Mouse (Mus musculus) neural tube, embryonic 12.5 days (tissue): ENCODE measurements around the gene Aldh4a1. TPM values are rescaled to one million over a fixed set of nuclear protein-coding genes. Genes with fewer than 3 reads are reported as not detected.
A peak's percentile ranks its signal among the peaks of the same experiment; 100 is the strongest.

Source experiments
- ATAC-seq: fragments of 200-750 bp; cut with Nextera tagmentation; 2 replicates; pipeline ENCODE4 v1.8.0; 2017; ENCODE audit warnings: low read depth, mild to moderate bottlenecking, moderate TSS enrichment, moderate library complexity; ENCODE audit not compliant: low FRiP score
- H3K27ac ChIP-seq: fragments of 300-500 bp; sonication (generic); 2 replicates; pipeline ENCODE4 v1.5.1; 2016
- H3K27me3 ChIP-seq: fragments of 300-500 bp; sonication (generic); replicated peaks from 2 replicates; pipeline ENCODE4 v1.6.1; 2016; ENCODE audit warnings: mild to moderate bottlenecking
- H3K36me3 ChIP-seq: fragments of 300-500 bp; sonication (generic); 2 replicates; pipeline ENCODE4 v1.6.1; 2016; ENCODE audit warnings: mild to moderate bottlenecking
- H3K4me1 ChIP-seq: fragments of 300-500 bp; sonication (generic); 2 replicates; pipeline ENCODE4 v1.6.1; 2016
- H3K4me2 ChIP-seq: fragments of 300-500 bp; sonication (generic); replicated peaks from 2 replicates; pipeline ENCODE4 v1.6.1; 2016; ENCODE audit warnings: mild to moderate bottlenecking
- H3K4me3 ChIP-seq: fragments of 300-500 bp; sonication (generic); 2 replicates; pipeline ENCODE4 v1.5.1; 2016
- H3K9ac ChIP-seq: fragments of 300-500 bp; sonication (generic); 2 replicates; pipeline ENCODE4 v1.6.1; 2016; ENCODE audit warnings: mild to moderate bottlenecking
- H3K9me3 ChIP-seq: fragments of 300-500 bp; sonication (generic); 2 replicates; pipeline ENCODE4 v1.6.1; 2016; ENCODE audit warnings: mild to moderate bottlenecking
- whole genome bisulfite sequencing: fragments of 180-500 bp; shearing (Covaris S2); methylation state at CpG from one replicate; pipeline ENCODE4 v1.1.7; 2016; 5-methylcytosine and 5-hydroxymethylcytosine counted together
- polyA plus RNA-seq: library from polyadenylated mRNA; unstranded; fragments of >200 nt; fragmentation: Nextera tagmentation; extraction: Ambion mirVana; gene quantifications from 2 replicates; pipeline ENCODE4 v1.2.1, GENCODE M21; 2016

Gene Aldh4a1
- polyA plus RNA-seq, 1 experiment from 2014 or later = 21.6 TPM

- H3K27me3 ChIP-seq = no peaks in the 10 kb centered on the region
- peaks cover 5% of the 10 kb centered on the region; the same call in 1 of the 2 replicates for H3K9me3 ChIP-seq
- no peak overlapping the region for H3K4me3 ChIP-seq
- H3K36me3 ChIP-seq = peaks cover 56% of the 10 kb centered on the region
- no peak overlapping the region for H3K9ac ChIP-seq
- H3K4me2 ChIP-seq = 0 out of 2 replicates have a peak overlapping the region, but pooled peaks have one; percentile 48
- H3K4me1 ChIP-seq = peaks cover 10% of the 10 kb centered on the region
- H3K27ac ChIP-seq = no peak overlapping the region
- peak; percentile 48; the same call in 1 of the 2 replicates for ATAC-seq
- 64% methylated on average over 6 of the region's 6 CpGs for WGBS
Observed at GRCm38 (mm10) chr4:139610954-139611353, 11.7 kb upstream of the Aldh4a1 start.

- ATAC-seq = peak; percentile 62; the same call in 1 of the 2 replicates
- H3K4me2 ChIP-seq = peak overlapping the region; percentile 48
- H3K4me3 ChIP-seq = no peak overlapping the region
- WGBS = 4% methylated on average over 10 of the region's 10 CpGs
- H3K27ac ChIP-seq = no peak overlapping the region
- H3K27me3 ChIP-seq = no peaks in the 10 kb centered on the region
- H3K4me1 ChIP-seq = peaks cover 15% of the 10 kb centered on the region
- no peak overlapping the region for H3K9ac ChIP-seq
- H3K9me3 ChIP-seq = peaks cover 5% of the 10 kb centered on the region; the same call in 1 of the 2 replicates
- H3K36me3 ChIP-seq = peaks cover 56% of the 10 kb centered on the region
Observed at GRCm38 (mm10) chr4:139611542-139611953, 11.1 kb upstream of the Aldh4a1 start.

GRCm38 (mm10) chr4:139614524-139615260 lies 8.0 kb upstream of the Aldh4a1 start:
- WGBS = 92% methylated on average over 21 of the region's 21 CpGs
- H3K4me2 ChIP-seq = no peak overlapping the region
- H3K9me3 ChIP-seq = peaks cover 5% of the 10 kb centered on the region; the same call in 1 of the 2 replicates
- no peak overlapping the region for H3K4me3 ChIP-seq
- H3K9ac ChIP-seq = no peak overlapping the region
- no peak for ATAC-seq
- H3K27me3 ChIP-seq = no peaks in the 10 kb centered on the region
- H3K4me1 ChIP-seq = peaks cover 15% of the 10 kb centered on the region; the same call in 1 of the 2 replicates
- peaks cover 42% of the 10 kb centered on the region for H3K36me3 ChIP-seq
- no peak overlapping the region for H3K27ac ChIP-seq

- 18% methylated on average over 24 of the region's 24 CpGs for WGBS
- Histone ChIP-seq H3K4me3 (peak overlapping the region; percentile 29), H3K9me3 (peaks cover 5% of the 10 kb centered on the region; the same call in 1 of the 2 replicates), H3K4me1 (peaks cover 7% of the 10 kb centered on the region; the same call in 1 of the 2 replicates), H3K27ac (no peak overlapping the region), H3K9ac (0 out of 2 replicates have a peak overlapping the region, but pooled peaks have one; percentile 5), H3K4me2 (peak overlapping the region; percentile 52), H3K36me3 (peaks cover 40% of the 10 kb centered on the region), H3K27me3 (no peaks in the 10 kb centered on the region)
- ATAC-seq = no peak
Observed at GRCm38 (mm10) chr4:139616276-139617000, 6.2 kb upstream of the Aldh4a1 start.

GRCm38 (mm10) chr4:139617001-139617364 lies 5.7 kb upstream of the Aldh4a1 start:
- 60% methylated on average over 3 of the region's 3 CpGs for WGBS
- peaks cover 6% of the 10 kb centered on the region; the same call in 1 of the 2 replicates for H3K4me1 ChIP-seq
- no peak for ATAC-seq
- peaks cover 40% of the 10 kb centered on the region for H3K36me3 ChIP-seq
- no peak overlapping the region for H3K9ac ChIP-seq
- H3K4me3 ChIP-seq = 0 out of 2 replicates have a peak overlapping the region, but pooled peaks have one; percentile 29
- no peak overlapping the region for H3K27ac ChIP-seq
- peak overlapping the region; percentile 52 for H3K4me2 ChIP-seq
- peaks cover 5% of the 10 kb centered on the region; the same call in 1 of the 2 replicates for H3K9me3 ChIP-seq
- H3K27me3 ChIP-seq = no peaks in the 10 kb centered on the region

GRCm38 (mm10) chr4:139619765-139620164 lies 2.9 kb upstream of the Aldh4a1 start:
- H3K27me3 ChIP-seq = no peaks in the 10 kb centered on the region
- peaks cover 18% of the 10 kb centered on the region for H3K36me3 ChIP-seq
- no peak overlapping the region for H3K4me3 ChIP-seq
- no peaks in the 10 kb centered on the region for H3K9me3 ChIP-seq
- no peak for ATAC-seq
- no peak overlapping the region for H3K27ac ChIP-seq
- H3K4me1 ChIP-seq = peaks cover 20% of the 10 kb centered on the region
- no peak overlapping the region for H3K4me2 ChIP-seq
- H3K9ac ChIP-seq = no peak overlapping the region
- 82% methylated on average over 6 of the region's 6 CpGs for WGBS

GRCm38 (mm10) chr4:139623434-139624115 lies 909 bp downstream of the Aldh4a1 start:
- Histone ChIP-seq H3K27me3 (no peaks in the 10 kb centered on the region), H3K9ac (peak overlapping the region; percentile 56), H3K36me3 (no peaks in the 10 kb centered on the region; the same call in 1 of the 2 replicates), H3K9me3 (no peaks in the 10 kb centered on the region), H3K4me1 (peaks cover 14% of the 10 kb centered on the region), H3K4me2 (peak overlapping the region; percentile 81), H3K27ac (no peak overlapping the region), H3K4me3 (peak overlapping the region; percentile 50)
- WGBS = 20% methylated on average over 21 of the region's 21 CpGs
- ATAC-seq = no peak

- H3K4me2 ChIP-seq = peak overlapping the region; percentile 81
- no peak overlapping the region for H3K9ac ChIP-seq
Observed at GRCm38 (mm10) chr4:139624116-139624489, 1.4 kb downstream of the Aldh4a1 start.

GRCm38 (mm10) chr4:139624706-139625105 lies 2.0 kb downstream of the Aldh4a1 start:
- 87% methylated on average over 10 of the region's 10 CpGs for WGBS
- Histone ChIP-seq H3K4me1 (peaks cover 14% of the 10 kb centered on the region), H3K27ac (no peak overlapping the region), H3K9me3 (no peaks in the 10 kb centered on the region), H3K4me3 (no peak overlapping the region), H3K4me2 (no peak overlapping the region), H3K36me3 (no peaks in the 10 kb centered on the region), H3K27me3 (no peaks in the 10 kb centered on the region), H3K9ac (no peak overlapping the region)
- ATAC-seq = no peak

More at GRCm38 (mm10) chr4:139624116-139624489, 1.4 kb downstream of the Aldh4a1 start:
- H3K9me3 ChIP-seq = no peaks in the 10 kb centered on the region
- no peaks in the 10 kb centered on the region for H3K36me3 ChIP-seq
- no peaks in the 10 kb centered on the region for H3K27me3 ChIP-seq
- 54% methylated on average over 5 of the region's 5 CpGs for WGBS
- no peak overlapping the region for H3K4me3 ChIP-seq
- ATAC-seq = no peak
- H3K27ac ChIP-seq = no peak overlapping the region
- H3K4me1 ChIP-seq = peaks cover 14% of the 10 kb centered on the region

GRCm38 (mm10) chr4:139627361-139627760 lies 4.7 kb downstream of the Aldh4a1 start:
- Histone ChIP-seq H3K9me3 (no peaks in the 10 kb centered on the region), H3K36me3 (no peaks in the 10 kb centered on the region), H3K4me1 (peaks cover 14% of the 10 kb centered on the region), H3K4me3 (no peak overlapping the region), H3K27me3 (no peaks in the 10 kb centered on the region), H3K4me2 (no peak overlapping the region), H3K27ac (no peak overlapping the region), H3K9ac (no peak overlapping the region)
- no peak for ATAC-seq
- WGBS = 93% methylated on average over 11 of the region's 11 CpGs

- H3K27ac ChIP-seq = no peak overlapping the region
- 75% methylated on average over 10 of the region's 10 CpGs for WGBS
- no peak overlapping the region for H3K9ac ChIP-seq
- 0 out of 2 replicates have a peak, but pooled peaks cover 3% of the 10 kb centered on the region for H3K36me3 ChIP-seq
- H3K4me3 ChIP-seq = no peak overlapping the region
- H3K4me2 ChIP-seq = no peak overlapping the region
- H3K27me3 ChIP-seq = no peaks in the 10 kb centered on the region
- ATAC-seq = no peak
- no peaks in the 10 kb centered on the region for H3K4me1 ChIP-seq
- H3K9me3 ChIP-seq = no peaks in the 10 kb centered on the region
Observed at GRCm38 (mm10) chr4:139630171-139630570, 7.5 kb downstream of the Aldh4a1 start.

- WGBS = 88% methylated on average over 5 of the region's 5 CpGs
- Histone ChIP-seq H3K27me3 (no peaks in the 10 kb centered on the region), H3K27ac (no peak overlapping the region), H3K4me1 (no peaks in the 10 kb centered on the region), H3K9ac (no peak overlapping the region), H3K36me3 (0 out of 2 replicates have a peak, but pooled peaks cover 4% of the 10 kb centered on the region), H3K4me3 (no peak overlapping the region), H3K9me3 (no peaks in the 10 kb centered on the region), H3K4me2 (no peak overlapping the region)
- no peak for ATAC-seq
Observed at GRCm38 (mm10) chr4:139631141-139631540, 8.5 kb downstream of the Aldh4a1 start.
